Mouse (Mus musculus) frontal cortex, postnatal 10 days (tissue): ENCODE results near the gene Mast4.

Experiments used
- DNase-seq, 2 experiments: peaks; one replicate each; pipeline ENCODE4 v3.0.0; 2022; ENCODE audit warnings: low spot score in 2 of 2, mixed read lengths in 1 of 2

Mast4 gene

DNA sequence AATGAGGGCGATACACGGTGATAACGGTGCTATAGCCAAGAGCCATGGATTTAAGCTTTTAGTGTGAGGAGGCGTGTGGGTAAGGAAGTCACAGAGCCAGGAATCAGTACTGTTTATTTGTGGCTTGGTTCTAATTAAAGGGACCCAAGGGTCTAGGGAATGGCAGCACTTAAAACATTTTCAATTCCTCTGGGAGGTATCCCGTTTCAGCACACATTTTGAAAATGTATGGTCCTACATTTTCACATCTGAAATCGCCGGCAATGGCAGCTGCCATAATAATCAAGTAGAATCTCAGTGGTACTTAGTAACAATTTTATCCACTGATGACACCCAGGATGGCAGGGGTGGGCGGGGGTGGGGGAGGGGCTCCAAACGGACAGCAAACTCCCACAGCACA lies 531.1 kb downstream of the Mast4 start:
- DNase-seq: no peak

DNA sequence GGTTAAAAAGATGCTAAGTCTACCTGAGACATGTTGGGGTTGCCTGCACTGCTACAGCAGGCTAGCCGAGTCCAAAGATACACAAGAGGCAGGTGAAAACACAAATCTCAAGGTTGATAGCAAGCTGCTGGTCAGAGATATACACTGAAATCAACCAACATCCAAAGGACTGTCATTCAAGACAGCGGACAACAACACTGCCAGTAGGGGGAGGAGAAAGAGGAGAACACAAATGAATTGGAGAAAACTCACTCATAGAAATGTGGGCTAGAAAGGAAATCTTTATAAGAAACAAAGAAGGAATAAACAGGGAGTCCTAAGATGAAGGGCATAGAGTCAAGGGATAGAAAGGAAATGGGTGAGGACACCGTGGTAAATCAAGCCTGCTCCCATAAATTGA lies 542.1 kb downstream of the Mast4 start:
- DNase-seq: no peak

DNA sequence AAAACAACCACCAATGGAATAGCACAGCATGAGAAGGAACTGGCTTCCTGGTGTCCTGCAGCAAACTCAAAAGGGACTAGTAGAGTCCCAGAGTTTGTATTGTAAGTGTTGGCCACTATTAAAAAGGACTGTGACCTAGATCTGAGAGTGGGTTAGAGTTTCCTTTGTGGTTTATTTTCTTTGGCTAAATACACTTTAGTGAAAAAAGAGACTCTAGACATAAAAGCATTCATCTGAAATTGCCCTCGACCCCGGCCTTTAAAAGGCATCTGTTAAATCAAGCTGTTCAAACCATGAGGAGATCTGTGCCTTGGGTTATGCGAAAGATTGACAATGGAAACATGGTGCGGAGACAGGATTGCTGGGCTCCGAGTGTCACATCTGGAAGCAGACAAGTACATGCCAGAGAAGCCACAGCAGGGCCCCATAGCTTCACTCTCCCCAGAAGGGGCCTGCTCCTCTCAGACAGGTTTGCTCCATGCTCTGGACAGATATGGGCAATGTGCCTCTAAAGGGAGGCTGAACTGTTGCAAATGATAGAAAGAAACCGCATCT lies 543.6 kb downstream of the Mast4 start:
- DNase-seq: no peak

DNA sequence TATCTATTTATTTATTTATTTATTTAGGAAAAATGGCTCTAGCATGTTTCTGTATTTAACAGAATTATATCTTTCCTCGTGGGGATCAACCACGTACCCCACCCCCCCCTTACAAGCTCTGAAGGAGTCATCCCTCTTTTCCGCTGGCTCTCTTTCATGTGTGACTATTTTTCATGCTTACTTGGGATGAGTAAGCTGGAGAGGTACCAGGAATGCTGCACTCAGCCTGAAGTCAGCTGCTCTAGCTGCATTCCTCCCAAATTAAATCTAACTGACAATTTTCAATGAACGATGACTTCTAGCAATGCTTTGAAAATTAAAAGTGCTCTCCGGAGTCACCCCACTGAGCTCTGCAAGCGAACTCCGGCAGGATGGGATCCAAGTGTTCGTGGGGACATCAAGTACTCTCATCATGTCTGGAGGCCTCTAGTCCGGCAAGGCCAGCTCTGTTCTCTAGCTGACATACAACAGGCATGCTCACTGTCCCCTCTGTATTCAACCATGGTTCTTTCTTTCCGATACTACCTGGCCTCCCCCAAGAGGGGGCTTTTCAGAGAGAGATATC lies 547.5 kb downstream of the Mast4 start:
- no peak for DNase-seq

GRCm38 (mm10) chr13:102783531-102784310 lies 550.6 kb downstream of the Mast4 start:
- no peak for DNase-seq

- no peak for DNase-seq
Observed at GRCm38 (mm10) chr13:102779275-102779674, 555.0 kb downstream of the Mast4 start.

DNA sequence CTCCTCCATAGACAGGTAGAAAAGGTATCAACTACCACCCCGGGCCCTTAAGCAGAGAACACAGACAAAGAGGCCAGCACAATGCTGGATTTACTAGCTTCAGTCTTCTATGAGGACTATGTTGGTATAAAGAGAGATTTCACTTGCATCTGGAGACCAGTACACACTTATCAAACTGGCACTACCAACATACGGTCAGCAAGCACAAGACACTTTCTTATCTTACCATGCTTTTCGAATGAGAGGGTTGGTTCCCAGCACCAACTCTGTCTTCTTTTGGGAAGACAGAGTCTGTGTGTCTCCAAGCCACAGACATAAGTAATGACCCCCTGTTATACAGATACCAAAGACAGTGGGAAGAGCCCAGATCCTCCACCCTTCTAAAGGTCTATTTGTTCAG lies 555.4 kb downstream of the Mast4 start:
- DNase-seq: no peak

- no peak for DNase-seq
Observed at GRCm38 (mm10) chr13:102775506-102775905, 558.8 kb downstream of the Mast4 start.

DNA sequence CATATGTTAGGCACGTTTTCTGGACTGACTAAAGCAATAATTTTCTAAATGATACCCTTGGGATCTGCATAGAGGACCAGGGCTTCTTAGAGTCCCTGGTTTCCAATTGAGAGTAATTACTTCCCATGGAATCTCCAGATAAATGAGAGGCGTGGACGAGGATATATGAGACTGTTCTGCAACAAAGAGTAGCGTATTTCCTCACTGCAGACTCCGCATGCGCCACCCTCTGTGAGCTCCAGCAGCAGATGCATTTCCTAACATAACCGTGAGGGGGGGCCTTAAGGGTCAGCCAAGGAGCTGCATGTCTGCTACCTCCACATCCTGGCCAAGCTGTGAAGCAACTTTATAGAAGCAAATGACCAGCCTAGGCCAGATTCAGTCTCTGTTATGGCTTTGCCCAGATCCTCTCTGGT lies 559.5 kb downstream of the Mast4 start:
- no peak for DNase-seq

GRCm38 (mm10) chr13:102773169-102773568 lies 561.1 kb downstream of the Mast4 start:
- DNase-seq: no peak

DNA sequence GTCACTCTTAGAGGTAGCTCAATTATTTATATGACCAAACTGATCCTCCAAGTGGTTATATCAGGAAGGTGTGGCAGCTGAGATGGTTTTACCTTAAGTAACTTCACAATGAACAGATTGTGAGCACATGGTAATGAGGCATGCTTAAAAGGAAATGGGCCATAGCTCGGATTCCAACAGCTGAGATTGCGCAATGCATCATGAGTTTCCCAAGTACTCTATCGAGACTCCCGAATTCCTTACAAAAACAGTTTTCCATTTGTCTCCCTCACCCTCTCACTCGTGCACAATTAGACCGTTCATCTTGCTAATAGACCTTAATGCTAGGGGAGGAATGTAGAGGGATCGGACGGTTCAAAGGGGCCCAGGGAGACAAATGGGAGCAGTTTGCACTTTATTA lies 564.1 kb downstream of the Mast4 start:
- DNase-seq: no peak

DNA sequence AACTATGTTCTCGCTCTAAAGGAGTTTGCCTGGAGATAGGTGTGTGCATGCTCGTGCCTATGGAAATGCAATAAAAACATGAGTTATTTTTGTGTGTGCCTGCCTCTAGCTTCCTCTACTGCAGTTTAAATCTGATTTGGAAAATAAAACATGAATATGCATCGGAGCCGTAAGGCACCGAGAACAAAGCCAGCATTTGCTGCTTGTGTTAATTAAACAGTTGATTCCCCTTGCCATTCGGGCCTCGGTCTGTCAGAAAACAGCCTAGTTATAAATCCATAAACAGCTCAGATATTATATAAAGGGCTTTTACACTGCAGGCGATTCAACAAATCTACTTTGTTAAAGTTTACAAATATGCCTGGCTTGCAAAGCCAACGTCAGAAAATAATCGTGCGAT lies 565.8 kb downstream of the Mast4 start:
- no peak for DNase-seq

GRCm38 (mm10) chr13:102767110-102767509 lies 567.2 kb downstream of the Mast4 start:
- DNase-seq: no peak

- no peak for DNase-seq
Observed at GRCm38 (mm10) chr13:102765216-102765615, 569.1 kb downstream of the Mast4 start.

- DNase-seq: no peak
Observed at GRCm38 (mm10) chr13:102764218-102764617, 570.1 kb downstream of the Mast4 start.

- no peak for DNase-seq
Observed at GRCm38 (mm10) chr13:102762203-102762602, 572.1 kb downstream of the Mast4 start.

DNA sequence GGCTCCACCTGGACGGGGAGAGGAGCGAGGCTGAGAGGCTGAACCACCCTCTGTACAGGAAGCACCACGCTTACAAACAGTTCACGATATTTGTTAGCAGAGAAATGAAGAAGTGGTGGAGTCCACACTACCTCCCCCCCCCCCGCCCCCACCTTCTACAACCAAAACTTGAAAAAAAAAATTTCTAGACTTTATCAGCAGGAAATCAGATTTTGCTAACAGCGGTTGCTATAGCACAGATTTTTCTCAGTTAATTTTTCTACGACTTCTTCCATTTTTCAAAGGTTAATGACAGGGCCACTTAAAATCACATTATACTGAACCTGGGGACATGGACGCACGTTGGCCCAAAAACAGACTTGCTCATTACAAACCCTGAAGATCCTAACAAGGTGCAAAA lies 572.9 kb downstream of the Mast4 start:
- no peak for DNase-seq

GRCm38 (mm10) chr13:102758021-102758420 lies 576.3 kb downstream of the Mast4 start:
- no peak for DNase-seq

GRCm38 (mm10) chr13:102756071-102756470 lies 578.2 kb downstream of the Mast4 start:
- no peak for DNase-seq

DNA sequence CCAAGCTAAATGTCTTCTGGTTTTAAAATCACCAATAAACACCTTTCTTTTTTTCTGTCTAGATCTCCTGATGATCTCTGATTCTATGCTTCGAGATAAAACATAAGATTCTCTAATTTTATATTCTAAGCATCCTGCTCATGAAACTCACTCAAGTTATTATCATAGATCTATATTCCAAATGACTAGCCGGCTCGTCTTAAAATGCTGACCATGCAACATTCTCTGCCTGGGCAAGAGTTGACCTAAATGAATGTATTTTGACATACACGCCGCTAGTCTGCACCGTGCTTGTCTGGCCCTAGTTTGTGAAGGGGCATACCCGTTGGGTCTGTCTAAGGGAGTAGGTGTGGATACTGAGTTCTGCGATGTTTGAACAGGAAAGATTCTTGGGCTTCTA lies 579.2 kb downstream of the Mast4 start:
- no peak for DNase-seq

DNA sequence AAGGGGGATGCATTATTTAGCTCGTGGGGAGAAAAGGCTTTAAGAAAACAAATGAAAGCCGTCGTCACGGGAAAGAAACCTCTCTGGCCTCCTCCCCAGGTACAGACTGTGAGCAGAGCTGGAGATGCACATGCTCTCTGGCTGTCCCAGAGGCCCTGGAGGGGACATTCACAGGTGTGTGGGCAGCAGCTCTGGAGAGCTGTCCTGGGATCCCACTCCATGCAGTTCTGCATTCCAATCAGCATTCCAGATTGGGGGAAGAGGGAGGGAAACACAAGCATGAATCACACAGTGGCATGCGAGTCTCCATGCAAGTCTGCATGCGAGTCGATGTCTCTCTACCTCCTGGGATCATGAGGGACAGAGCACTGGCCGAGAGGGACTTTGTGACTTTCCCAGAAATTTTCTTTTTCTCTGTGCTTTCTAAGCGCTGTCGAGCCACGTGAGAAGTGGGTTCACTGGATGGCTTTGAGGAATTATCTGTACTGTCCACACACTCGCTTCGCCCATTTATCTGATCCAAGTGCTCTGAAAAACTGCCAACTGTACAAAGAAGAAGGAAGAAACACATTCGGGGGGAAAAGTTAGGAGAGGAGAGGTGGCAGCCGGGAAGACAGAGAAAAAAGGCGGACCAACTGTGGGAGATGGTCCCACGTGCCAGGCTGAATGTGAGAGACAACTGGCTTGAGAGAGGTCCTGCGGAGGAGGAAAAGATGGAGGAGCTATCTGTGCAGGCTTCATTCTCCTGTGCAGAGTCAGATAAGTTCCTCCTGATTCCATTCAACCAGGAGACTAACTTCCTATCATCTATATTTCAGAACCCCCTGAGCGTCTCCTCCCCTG lies 580.4 kb downstream of the Mast4 start:
- DNase-seq: no peak

DNA sequence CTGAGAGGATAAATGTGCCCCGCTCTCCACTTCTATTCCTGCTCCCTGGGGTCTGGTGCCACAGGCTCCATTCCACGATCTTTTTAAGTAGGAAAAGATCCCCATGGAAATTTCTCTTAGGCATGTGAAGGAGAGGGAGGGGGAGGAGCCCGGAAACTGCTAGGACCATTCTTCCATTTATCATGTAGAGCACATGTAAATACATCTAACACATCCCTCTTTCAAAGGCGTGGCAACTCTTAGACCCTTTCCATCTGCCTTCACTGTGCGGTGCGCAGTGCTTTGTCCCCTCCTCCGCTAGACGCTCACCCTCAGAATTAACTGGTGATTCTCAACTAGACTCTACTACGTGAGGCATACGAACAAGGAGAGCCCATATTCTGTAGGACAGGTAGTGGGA lies 584.4 kb downstream of the Mast4 start:
- DNase-seq: no peak
